Mouse (Mus musculus): Measurements from ENCODE around the gene Gm13279.
"Not testable (repeated sequence)": the region's sequence is repeated elsewhere in the genome, so short reads cannot be mapped to it uniquely, and the experiment has no call there.

The Gm13279 gene

DNA sequence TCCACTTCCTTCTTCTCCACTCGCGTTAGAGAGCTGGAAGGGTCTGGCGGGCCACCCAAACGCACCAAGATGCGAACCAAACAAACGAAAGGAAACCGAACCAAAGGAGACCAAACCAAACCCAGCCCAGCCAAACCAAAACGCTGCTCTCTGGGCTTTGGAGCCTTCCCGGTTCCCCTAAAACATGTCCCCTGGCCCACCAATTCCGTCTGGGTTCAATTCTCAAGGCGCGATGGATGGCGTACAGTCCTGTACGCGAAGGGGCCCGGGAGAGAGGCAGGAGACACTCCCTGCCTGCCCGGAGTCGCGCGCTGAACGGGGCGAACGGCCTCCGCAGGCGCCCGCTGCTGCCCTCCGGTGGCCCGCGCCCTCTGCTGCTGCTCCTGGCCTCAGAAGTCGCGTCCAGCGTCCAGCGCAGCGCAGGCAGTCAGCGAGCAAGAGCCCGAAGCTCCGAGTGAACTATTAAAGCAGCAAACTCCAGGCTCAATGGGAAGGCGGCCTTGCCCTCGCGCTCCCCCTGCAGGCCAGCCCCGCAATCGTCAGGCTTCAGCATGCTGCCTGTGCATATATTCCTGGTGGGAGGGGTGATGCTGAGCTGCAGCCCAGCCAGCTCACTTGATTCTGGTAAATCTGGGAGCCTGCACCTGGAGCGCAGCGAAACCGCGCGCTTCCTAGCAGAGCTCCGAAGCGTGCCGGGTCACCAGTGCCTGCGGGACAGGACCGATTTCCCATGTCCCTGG lies 3.1 kb upstream of the Gm13279 start, which contains the start of gene Gm13275:
TSS of gene Gm13275 (plus strand) at position 552 of the 740 bp plus-strand sequence.
- DNase-seq (ENCODE audit: low spot score in 2 of 2) = peak; percentile 66

GRCm38 (mm10) chr4:88799365-88799764 lies 2.2 kb downstream of the Gm13279 start, which contains the start of gene Gm13285:
Gene Gm13285, plus strand, starts transcription at chr4:88799665.
- not testable (repeated sequence) for DNase-seq (ENCODE audit: low spot score in 2 of 2)

DNA sequence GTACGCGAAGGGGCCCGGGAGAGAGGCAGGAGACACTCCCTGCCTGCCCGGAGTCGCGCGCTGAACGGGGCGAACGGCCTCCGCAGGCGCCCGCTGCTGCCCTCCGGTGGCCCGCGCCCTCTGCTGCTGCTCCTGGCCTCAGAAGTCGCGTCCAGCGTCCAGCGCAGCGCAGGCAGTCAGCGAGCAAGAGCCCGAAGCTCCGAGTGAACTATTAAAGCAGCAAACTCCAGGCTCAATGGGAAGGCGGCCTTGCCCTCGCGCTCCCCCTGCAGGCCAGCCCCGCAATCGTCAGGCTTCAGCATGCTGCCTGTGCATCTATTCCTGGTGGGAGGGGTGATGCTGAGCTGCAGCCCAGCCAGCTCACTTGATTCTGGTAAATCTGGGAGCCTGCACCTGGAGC lies 5.8 kb downstream of the Gm13279 start, which contains the start of gene Gm13287:
TSS of gene Gm13287 (plus strand) at position 301 of the 400 bp plus-strand sequence.
- DNase-seq (ENCODE audit: low spot score in 2 of 2) = not testable (repeated sequence)

DNA sequence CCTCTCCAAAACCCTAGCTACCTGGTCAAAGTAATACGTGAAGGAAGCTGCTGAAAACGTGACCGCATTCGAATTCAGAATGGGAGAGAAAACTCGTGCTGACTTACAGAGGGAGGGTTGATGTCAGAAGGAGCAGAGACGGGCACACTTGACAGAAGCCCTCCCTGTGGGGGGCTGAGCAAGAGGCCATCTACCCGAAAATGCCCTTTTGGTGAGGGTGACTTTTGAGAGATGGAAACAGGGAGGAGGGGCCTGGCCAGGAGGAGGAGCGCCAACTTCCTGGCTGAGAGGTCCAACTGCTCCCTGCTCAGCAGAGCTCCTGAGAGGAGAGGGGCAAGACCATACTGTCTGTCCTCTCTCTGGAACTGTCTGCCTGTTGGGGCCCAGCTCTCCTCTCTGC lies 8.0 kb downstream of the Gm13279 start, which contains the start of gene Gm13288:
TSS of gene Gm13288 (plus strand) at position 301 of the 400 bp plus-strand sequence.
- not testable (repeated sequence) for DNase-seq (ENCODE audit: low spot score in 2 of 2)

DNA sequence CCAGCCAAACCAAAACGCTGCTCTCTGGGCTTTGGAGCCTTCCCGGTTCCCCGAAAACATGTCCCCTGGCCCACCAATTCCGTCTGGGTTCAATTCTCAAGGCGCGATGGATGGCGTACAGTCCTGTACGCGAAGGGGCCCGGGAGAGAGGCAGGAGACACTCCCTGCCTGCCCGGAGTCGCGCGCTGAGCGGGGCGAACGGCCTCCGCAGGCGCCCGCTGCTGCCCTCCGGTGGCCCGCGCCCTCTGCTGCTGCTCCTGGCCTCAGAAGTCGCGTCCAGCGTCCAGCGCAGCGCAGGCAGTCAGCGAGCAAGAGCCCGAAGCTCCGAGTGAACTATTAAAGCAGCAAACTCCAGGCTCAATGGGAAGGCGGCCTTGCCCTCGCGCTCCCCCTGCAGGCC lies 8.6 kb downstream of the Gm13279 start:
- DNase-seq (ENCODE audit: low spot score in 2 of 2) = not testable (repeated sequence)

DNA sequence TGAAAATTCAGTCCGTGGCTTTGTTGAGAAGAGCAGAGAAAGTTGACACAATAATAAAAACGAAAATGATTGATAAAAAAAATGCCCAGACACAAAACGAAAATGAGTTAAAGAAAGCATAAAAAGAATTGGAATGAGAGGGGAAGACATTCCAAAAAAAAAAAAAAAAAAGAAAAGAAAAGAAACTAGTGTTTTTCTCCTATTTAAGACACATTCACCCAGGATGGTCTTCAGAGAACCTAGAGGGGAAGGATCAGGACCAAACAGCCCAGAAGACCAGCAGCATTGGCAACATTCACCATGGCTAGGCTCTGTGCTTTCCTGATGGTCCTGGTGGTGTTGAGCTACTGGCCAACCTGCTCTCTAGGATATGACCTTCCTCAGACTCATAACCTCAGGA lies 18.7 kb downstream of the Gm13279 start, which contains the start of gene Ifna7:
TSS of gene Ifna7 (plus strand) at position 301 of the 400 bp plus-strand sequence.
- no peak for DNase-seq (ENCODE audit: low spot score in 2 of 2)

DNA sequence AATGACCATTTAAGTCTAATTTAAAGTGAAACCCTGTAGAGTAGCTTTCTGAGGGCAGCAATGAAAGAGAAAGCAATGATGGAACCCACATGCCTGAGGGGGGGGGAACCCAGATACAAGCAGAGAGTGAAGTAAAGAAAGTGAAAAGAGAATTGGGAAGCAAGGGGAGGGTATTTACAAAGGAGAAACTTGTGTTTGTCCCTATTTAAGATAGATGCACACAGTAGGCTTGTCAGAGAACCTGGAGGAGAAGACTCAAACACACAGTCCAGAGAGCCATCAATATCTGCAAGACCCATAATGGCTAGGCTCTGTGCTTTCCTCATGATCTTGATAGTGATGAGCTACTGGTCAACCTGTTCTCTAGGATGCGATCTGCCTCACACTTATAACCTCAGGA lies 22.5 kb downstream of the Gm13279 start, which contains the start of gene Ifna11:
TSS of gene Ifna11 (plus strand) at position 301 of the 400 bp plus-strand sequence.
- DNase-seq (ENCODE audit: low spot score in 2 of 2) = no peak

- DNase-seq (ENCODE audit: low spot score in 2 of 2) = no peak
Measured at GRCm38 (mm10) chr4:88822995-88823394, 25.8 kb downstream of the Gm13279 start.

DNA sequence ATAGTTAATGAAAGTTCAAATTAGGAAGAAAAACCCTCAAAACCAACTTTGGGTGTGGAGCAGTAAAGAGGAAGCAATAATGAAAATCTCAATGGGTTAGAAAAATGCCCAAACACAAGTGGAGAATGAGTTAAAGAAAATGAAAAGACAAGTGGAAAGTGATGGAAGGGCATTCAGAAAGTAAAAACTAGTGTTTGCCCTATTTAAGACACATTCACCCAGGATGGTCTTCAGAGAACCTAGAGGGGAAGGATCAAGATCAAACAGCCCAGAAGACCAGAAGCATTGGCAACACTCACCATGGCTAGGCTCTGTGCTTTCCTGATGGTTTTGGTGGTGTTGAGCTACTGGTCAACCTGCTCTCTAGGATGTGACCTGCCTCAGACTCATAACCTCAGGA lies 29.9 kb downstream of the Gm13279 start, which contains the start of gene Ifna6:
TSS of gene Ifna6 (plus strand) at position 301 of the 400 bp plus-strand sequence.
- DNase-seq (ENCODE audit: low spot score in 2 of 2) = not testable (repeated sequence)

DNA sequence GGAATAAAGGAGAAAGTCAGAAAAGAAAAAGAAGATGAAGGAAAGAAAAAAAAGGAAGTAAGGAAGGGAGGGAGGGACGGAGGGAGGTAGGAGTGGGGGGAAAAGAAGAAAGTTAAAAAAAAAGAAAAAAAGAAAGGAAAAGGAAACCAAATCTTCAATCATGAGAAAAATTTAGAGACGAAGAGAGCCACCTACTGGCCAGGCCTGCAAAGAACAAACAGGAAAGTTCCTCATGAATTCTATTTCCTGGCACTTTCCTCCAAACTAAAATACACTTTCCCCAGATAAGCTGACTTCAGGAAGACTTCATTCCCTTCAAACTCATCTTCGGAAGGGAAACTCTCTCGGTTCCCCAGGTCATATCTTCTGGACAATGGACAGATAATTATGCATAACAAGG lies 33.3 kb downstream of the Gm13279 start:
- peak in 1 of 2 experiments; percentile 18 for DNase-seq (ENCODE audit: low spot score in 2 of 2)

DNA sequence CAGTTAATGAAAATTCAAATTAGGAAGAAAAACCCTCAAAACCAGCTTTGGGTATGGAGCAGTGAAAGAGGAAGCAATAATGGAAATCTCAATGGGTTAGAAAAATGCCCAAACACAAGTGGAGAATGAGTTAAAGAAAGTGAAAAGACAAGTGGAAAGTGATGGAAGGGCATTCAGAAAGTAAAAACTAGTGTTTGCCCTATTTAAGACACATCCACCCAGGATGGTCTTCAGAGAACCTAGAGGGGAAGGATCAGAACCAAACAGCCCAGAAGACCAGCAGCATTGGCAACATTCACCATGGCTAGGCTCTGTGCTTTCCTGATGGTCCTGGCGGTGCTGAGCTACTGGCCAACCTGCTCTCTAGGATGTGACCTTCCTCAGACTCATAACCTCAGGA lies 38.0 kb downstream of the Gm13279 start, which contains the start of gene Ifna5:
TSS of gene Ifna5 (plus strand) at position 301 of the 400 bp plus-strand sequence.
- DNase-seq (ENCODE audit: low spot score in 2 of 2) = not testable (repeated sequence)

DNA sequence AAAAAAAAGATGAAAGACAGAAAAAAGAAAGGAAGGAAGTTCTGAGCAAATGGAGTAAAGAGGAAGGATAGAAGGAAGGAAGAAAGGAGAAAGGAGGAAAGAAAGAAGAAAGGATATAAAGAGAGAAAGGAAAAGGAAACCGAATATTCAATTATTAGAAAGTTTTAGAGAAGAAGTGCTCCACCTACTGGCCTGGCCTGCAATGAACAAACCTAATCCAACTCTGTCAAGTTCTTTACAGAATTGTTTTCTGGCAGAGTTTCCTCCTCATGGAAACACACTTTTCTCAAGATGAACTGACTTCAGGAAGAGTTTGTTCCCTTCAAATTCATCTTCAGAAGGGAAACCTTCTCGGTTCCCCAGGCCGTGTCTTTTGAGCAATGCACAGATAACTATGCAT lies 41.6 kb downstream of the Gm13279 start:
- no peak for DNase-seq (ENCODE audit: low spot score in 2 of 2)

DNA sequence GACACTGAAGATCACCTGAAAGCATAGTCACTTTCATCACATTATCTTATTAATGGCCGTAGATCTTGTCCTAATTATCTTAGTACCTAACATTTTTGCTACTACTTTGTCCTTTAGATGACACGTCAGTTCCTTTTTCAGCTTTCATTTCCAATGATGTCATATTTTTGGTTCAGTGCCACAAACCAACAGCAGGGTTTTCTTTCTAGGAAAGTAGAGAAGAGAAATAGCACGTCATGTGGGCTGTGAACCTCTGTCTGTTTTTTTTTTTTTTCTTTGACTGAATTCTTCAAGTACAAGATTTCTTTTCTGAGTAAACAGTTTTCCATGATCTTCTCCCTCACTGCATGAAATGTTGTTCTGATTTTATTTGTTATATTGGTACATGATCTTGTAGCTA lies 42.9 kb downstream of the Gm13279 start:
- DNase-seq (ENCODE audit: low spot score in 2 of 2) = no peak

DNA sequence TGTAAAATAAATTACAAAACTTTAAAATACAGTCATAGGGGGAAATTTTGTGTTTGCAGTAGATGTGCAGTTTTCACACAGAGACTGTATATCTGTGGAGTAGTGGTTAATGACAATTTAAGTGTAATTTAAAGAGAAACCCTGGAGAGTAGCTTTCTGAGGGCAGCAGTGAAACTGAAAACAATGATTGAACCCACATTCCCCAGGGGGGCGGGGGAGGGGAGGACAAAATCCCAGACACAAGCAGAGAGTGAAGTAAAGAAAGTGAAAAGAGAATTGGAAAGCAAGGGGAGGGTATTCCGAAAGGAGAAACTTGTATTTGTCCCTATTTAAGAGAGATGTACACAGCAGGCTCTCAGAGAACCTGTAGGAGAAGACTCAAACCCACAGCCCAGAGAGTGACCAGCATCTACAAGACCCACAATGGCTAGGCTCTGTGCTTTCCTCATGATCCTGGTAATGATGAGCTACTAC lies 44.3 kb downstream of the Gm13279 start, which contains the start of gene Ifna4:
TSS of gene Ifna4 (plus strand) at position 424 of the 474 bp plus-strand sequence.
- DNase-seq (ENCODE audit: low spot score in 2 of 2) = no peak

GRCm38 (mm10) chr4:88845334-88845733 lies 48.1 kb downstream of the Gm13279 start:
- DNase-seq (ENCODE audit: low spot score in 2 of 2) = no peak

Data from frontal cortex, postnatal 10 days (tissue).